Mouse (Mus musculus): ENCODE data around the gene Dph1.

GRCm38 (mm10) chr11:75210755-75211154, 19.7 kb upstream of the Dph1 start:
- no peak for TF ChIP-seq CTCF (conservative IDR thresholded peaks at IDR 0.05; ENCODE audit: low read length)
- no peak for TF ChIP-seq NANOG (IDR thresholded peaks at IDR 0.05; ENCODE audit: borderline replicate concordance, low read length)

Measured in E14TG2a.4 (cell line).